Mouse (Mus musculus) spleen, postnatal 36 days (tissue): ENCODE results near the gene Six3.

Source experiments
- DNase-seq, 2 experiments: peaks; one replicate each; pipeline ENCODE4 v3.0.0; 2022; ENCODE audit warnings: low spot score in 2 of 2, mixed read lengths in 1 of 2

Gene Six3

GRCm38 (mm10) chr17:85612526-85613265 lies 712 bp upstream of the Six3 start:
- DNase-seq, result no peak

GRCm38 (mm10) chr17:85614011-85614721 lies 758 bp downstream of the Six3 start:
- DNase-seq, result no peak

GRCm38 (mm10) chr17:85614722-85615331 lies 1.4 kb downstream of the Six3 start:
- no peak for DNase-seq

GRCm38 (mm10) chr17:85615586-85615985 lies 2.2 kb downstream of the Six3 start:
- no peak for DNase-seq

DNA sequence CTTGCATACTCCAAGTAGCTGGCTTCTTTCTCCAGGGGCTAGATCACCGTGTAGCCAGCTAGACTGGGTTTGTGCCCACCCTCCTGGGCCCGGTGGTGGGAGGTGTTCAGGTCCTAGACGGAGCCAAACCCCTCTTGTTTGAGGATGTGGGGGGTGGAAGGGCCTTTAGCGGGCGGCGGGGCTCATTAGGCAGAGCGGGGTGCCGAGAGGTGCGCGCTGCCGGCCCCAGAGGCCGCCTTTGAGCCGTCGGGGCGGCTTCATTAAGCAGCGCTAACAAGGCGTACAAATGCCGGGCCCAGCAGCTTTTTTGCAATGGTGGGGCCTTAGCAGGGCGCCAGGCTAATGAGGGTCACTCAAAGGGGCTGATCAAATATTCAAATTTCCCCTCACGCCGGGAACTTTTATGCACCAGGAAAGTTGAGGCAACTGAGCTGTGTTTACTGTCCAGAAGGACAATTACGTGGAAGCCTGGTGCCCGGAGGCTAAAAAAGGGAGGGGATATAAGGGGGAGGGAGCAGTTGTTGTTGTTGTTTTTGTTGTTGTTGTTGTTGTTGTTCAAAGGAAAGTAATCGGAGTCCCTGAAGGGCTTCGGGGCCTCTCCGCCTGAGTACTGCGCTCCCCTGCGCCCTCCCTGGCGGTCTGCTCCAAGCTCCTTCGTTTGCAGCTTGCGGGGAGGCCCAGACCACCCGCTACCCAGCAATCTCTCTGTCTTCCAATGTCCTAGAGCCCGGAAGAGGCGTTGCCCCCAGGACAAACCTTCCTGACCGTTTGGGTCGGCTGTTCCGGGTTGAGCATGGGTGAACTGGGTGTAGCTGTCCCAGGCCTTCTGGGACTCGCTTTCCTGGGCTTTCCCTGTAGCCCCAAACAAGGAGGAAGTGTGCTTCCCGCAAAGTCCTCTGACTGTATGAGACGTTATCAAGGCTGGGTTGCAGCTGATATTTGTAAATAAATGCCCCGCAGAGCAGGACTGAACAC lies 3.4 kb downstream of the Six3 start:
- DNase-seq, result no peak

DNA sequence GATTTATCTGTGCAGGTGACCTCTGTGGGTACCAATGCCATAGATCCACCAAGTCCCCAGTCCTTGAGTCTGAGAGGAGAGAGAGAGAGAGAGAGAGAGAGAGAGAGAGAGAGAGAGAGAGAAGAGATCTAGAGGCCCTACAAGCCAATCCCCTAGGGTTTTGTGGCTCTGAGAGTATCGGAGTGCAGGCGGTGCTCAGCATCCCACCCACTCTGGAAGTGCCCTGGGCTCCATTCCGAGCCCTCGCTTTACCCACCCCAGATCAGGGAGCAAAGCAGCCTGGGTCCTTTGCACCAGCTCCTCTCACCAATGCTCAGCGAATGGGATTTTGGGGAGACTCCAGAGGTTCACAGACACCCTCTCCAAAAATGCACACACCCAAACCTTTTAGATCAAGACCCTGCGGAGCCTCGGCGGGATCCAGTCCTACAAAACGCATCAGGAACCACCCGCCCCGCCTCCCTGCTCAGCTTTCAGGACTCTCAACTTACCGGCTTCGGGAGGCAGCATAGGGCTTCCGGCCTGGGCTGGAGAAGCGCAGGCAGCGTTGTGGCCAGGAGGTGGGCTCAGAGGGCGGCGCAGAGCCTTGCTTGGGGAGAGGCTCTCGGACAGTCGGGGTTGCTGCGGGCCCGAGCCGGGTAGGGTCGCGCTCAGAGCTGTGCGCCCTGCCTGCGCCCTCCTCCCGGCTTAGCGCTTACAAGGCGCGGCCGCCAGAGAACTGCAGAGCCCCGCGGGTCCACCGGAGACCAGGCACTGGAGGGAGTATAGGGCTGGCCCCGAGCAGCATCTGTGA lies 4.4 kb downstream of the Six3 start:
- DNase-seq, result no peak

DNA sequence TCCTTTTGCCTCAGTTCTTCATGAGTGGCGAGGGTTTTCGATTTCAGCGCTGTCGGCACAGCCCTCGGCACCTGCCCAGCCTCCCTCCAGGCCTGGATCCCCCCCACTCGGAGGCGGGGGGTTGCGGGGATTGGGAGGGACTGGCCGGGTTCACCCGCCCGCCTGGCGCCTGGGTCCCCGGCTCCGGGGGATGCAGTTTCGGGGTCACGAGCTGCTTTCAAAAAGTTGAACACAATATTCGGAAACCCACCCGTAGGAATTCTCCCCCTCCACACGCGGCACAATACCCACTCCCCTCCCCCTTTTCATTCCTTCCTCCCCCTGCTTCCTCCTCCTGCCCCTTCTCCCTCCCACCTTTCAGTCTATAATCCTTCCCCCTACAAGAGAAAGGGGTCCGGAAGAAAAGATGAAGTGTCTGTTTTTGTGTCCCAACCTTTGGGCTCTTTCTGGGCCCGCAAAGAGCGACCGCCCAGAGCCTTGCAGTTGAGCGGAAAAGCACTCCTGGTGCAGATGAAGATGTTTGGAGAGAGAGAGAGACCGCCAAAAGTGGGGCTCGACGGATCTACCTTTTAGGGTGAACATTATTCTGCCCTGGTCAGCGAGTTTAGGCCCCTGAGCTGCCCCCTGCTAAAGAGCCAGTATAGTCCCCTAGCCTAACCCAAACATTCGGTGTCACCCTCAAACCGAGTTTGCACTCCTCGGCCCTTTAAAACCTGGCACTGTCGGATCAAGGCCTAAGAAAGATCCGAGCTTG lies 5.1 kb downstream of the Six3 start:
- no peak for DNase-seq

DNA sequence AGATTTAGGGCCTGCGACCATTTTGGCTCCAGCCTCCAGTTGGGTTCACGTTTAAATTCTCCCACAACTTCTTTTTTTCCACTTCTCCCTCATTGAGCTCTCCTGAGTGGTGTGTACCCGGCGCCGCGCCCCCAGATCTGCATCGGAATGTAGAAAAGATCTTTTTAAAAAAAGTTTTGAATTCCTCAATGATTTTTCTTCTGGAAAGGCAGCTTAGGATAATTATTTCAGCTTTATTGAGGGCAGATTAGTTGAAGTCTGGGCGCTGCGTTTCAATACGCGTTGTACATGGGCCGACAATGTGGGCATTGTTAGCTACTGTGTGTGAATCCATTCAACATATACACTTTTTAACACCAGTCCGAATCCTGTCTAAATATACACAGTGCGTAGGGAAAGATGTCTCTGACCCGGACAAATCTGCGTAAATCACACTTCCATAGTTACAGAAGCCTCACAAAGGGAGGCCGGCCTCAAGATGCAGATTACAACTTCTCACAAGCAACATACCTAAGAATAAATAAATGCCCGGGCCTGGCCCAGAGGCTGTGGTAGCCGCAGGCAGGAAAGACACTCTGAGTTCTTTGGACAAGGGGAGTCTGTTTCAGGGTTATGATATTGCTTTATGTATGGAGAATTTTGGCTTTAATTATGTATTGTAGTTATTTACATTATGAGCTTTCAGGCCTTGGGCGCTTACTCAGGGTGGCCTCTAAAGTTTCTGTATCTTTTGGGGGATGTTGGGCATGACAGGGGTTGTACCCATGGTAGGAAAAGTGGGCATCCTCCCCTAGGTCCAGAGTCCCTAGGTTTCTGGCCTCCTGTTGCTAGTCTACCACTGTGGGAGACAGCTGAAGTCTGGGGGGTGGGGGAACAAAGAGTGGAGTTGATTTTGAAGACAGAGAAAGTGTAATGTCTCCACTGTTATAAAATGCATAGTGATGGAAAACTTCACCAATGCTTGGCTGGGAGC lies 6.0 kb downstream of the Six3 start:
- no peak for DNase-seq

DNA sequence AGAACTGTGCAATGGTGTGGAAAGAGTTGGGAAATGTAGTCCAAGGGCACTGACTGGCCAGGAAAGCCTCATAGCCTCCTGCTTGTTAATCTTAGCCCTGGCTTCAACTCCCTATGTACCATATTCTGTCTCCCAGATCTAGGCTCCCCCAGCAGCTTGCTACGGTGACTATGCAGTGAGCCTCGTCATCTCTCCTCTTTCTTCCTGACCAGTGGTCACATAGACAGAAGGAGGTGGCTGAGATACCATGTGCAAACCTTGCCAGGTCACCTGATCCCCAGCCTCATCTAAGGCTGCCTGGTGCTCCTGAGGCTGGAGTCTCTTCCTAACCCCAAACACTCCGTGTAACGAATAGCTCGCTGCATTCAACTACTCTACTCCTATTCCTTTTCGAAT lies 6.7 kb downstream of the Six3 start:
- no peak for DNase-seq

- no peak for DNase-seq
These were observed 7.5 kb downstream of the Six3 start for GRCm38 (mm10) chr17:85620680-85621504.

DNA sequence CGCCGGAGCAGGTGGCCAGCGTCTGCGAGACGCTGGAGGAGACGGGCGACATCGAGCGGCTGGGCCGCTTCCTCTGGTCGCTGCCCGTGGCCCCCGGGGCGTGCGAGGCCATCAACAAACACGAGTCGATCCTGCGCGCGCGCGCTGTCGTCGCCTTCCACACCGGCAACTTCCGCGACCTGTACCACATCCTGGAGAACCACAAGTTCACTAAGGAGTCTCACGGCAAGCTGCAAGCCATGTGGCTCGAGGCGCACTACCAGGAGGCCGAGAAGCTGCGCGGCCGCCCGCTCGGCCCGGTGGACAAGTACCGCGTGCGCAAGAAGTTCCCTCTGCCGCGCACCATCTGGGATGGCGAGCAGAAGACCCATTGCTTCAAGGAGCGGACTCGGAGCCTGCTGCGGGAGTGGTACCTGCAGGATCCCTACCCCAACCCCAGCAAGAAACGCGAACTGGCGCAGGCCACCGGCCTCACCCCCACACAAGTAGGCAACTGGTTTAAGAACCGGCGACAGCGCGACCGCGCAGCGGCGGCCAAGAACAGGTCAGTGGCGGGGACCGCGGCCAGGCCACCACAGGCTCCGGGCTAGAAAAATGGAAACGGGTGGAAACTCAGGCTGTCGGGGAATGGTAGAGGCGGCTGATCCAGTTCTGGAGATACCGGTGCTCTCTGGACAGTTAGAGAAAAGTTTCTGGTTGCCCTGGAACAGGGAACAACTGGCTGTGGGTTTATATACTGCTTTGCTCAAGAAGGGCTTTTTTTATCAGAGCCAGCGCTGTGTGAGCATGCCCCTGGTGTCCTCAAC lies 8.3 kb downstream of the Six3 start:
- DNase-seq, result no peak

GRCm38 (mm10) chr17:85622493-85623157 lies 9.2 kb downstream of the Six3 start:
- no peak for DNase-seq

DNA sequence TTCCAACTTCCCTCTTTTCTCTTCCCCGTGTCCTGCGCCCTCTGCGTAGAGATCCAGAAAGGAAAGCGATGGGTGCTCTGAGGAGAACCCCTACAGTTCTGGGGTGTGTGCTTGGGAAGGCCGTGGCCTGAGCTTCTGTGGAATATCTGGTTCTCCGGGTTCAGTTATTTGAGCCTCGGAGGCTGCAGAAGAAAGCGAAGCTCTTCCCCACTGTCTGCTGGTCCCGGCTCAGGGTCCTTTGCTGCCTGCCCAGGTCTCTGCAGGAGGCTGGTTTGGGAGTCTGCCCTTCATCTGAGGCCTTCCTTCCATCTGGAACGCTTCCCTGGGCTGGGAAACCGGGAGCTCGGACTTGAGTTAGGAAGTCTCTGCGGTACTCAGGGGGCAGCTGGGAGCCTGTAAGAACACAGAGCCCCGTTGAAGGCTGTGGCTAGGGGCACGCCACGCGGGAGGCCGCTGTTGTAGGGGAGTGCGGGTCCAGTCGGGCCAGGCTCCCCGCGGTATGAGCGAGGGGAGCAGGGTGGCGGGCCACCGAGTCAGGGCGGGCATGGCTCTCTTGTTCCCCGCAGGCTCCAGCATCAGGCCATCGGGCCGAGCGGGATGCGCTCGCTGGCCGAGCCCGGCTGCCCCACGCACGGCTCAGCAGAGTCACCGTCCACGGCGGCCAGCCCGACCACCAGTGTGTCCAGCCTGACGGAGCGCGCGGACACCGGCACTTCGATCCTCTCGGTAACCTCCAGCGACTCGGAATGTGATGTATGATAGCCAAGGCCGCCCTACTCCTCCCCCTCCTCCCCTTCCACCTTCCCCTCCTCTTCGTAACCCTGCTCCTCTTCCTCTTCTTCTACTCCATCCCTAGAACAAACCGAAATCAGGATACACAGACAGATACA lies 10.0 kb downstream of the Six3 start:
- no peak for DNase-seq

DNA sequence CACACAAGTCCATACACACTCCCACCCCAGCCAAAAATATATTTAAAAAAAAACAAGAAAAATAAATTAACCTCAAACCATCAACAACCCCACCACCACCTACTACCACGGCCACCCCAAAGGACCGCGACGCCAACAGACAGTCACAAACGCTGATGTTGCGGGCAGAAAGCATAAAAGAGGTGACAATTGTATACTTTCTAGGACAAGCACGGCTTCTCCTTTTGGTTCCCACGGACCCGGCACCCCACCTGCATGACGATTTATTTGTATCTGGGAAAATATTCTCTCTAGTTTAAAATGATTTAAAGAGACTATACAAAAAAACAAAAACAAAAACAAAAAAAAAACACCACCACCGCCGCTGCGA lies 10.6 kb downstream of the Six3 start:
- no peak for DNase-seq

- DNase-seq, result no peak
These were observed 11.9 kb downstream of the Six3 start for GRCm38 (mm10) chr17:85624981-85625940.
